Mouse (Mus musculus) layer of hippocampus, postnatal 14 days (tissue): Measurements from ENCODE around the gene Chst10. TPM values are rescaled to one million over a fixed set of nuclear protein-coding genes. Genes with fewer than 3 reads are reported as not detected.

Source experiments
- DNase-seq, 2 experiments: peaks; one replicate each; pipeline ENCODE4 v3.0.0; 2021 to 2022; ENCODE audit warnings: low spot score in 2 of 2, mixed read lengths in 1 of 2
- long read RNA-seq, 2 experiments: library from polyadenylated mRNA; stranded (forward); transcript quantifications; one replicate each; pipeline ENCODE4 v2.0.0; 2021
- total RNA-seq, 2 experiments: library from RNA; stranded (reverse); gene quantifications; 2 replicates each; pipeline ENCODE4 v1.2.3; 2021

Gene Chst10
- 10 to 100 TPM; 46.7 to 52.4 TPM for total RNA-seq
- long read RNA-seq, experiment 1, full-length matches to known transcripts: 49 of 62 reads
- long read RNA-seq, experiment 1, partial matches to known transcripts: 2 of 62 reads
- long read RNA-seq, experiment 1, other reads (novel, unspliced or antisense): 11 of 62 reads
- long read RNA-seq, experiment 2, full-length matches to known transcripts: 77 of 96 reads
- long read RNA-seq, experiment 2, partial matches to known transcripts: 1 of 96 reads
- long read RNA-seq, experiment 2, other reads (novel, unspliced or antisense): 18 of 96 reads

GRCm38 (mm10) chr1:38897431-38898248 is at the start of gene Chst10:
Gene Chst10 (minus strand): TSS chr1:38898161.
- peak; percentile 80 for DNase-seq

- no peak for DNase-seq
Observed at GRCm38 (mm10) chr1:38939608-38940007, 41.6 kb upstream of the Chst10 start.

GRCm38 (mm10) chr1:38938849-38939248 is 40.9 kb upstream of the Chst10 start, which contains the start of gene Nms:
Gene Nms (plus strand): TSS chr1:38939149.
- DNase-seq: no peak

- DNase-seq: no peak
Observed at GRCm38 (mm10) chr1:38936780-38937179, 38.8 kb upstream of the Chst10 start.

- no peak for DNase-seq
Observed at GRCm38 (mm10) chr1:38934668-38935067, 36.7 kb upstream of the Chst10 start.

GRCm38 (mm10) chr1:38930767-38931166 is 32.8 kb upstream of the Chst10 start:
- peak in 1 of 2 experiments; percentile 14 for DNase-seq

- DNase-seq: peak in 1 of 2 experiments; percentile 58
Observed at GRCm38 (mm10) chr1:38929468-38929867, 31.5 kb upstream of the Chst10 start.

GRCm38 (mm10) chr1:38928996-38929395 is 31.0 kb upstream of the Chst10 start:
- DNase-seq: no peak

GRCm38 (mm10) chr1:38903985-38904384 is 6.0 kb upstream of the Chst10 start:
- DNase-seq: no peak

GRCm38 (mm10) chr1:38902571-38902970 is 4.6 kb upstream of the Chst10 start:
- DNase-seq: no peak

- DNase-seq: no peak
Observed at GRCm38 (mm10) chr1:38893081-38893480, 4.9 kb downstream of the Chst10 start.

- DNase-seq: no peak
Observed at GRCm38 (mm10) chr1:38891444-38891843, 6.5 kb downstream of the Chst10 start.

- no peak for DNase-seq
Observed at GRCm38 (mm10) chr1:38888803-38889202, 9.2 kb downstream of the Chst10 start.

- no peak for DNase-seq
Observed at GRCm38 (mm10) chr1:38887011-38887410, 10.9 kb downstream of the Chst10 start.

GRCm38 (mm10) chr1:38886602-38887001 is 11.4 kb downstream of the Chst10 start:
- no peak for DNase-seq

GRCm38 (mm10) chr1:38885956-38886355 is 12.0 kb downstream of the Chst10 start:
- DNase-seq: no peak

- DNase-seq: no peak
Observed at GRCm38 (mm10) chr1:38883766-38884165, 14.2 kb downstream of the Chst10 start.

GRCm38 (mm10) chr1:38882746-38883145 is 15.2 kb downstream of the Chst10 start:
- no peak for DNase-seq

GRCm38 (mm10) chr1:38881366-38881765 is 16.6 kb downstream of the Chst10 start:
- no peak for DNase-seq

- no peak for DNase-seq
Observed at GRCm38 (mm10) chr1:38876671-38877382, 21.1 kb downstream of the Chst10 start.

GRCm38 (mm10) chr1:38873911-38874310 is 24.1 kb downstream of the Chst10 start:
- no peak for DNase-seq

GRCm38 (mm10) chr1:38871834-38872233 is 26.1 kb downstream of the Chst10 start:
- DNase-seq: no peak
